Mouse (Mus musculus): Measurements from ENCODE around the gene Neu3.

DNA sequence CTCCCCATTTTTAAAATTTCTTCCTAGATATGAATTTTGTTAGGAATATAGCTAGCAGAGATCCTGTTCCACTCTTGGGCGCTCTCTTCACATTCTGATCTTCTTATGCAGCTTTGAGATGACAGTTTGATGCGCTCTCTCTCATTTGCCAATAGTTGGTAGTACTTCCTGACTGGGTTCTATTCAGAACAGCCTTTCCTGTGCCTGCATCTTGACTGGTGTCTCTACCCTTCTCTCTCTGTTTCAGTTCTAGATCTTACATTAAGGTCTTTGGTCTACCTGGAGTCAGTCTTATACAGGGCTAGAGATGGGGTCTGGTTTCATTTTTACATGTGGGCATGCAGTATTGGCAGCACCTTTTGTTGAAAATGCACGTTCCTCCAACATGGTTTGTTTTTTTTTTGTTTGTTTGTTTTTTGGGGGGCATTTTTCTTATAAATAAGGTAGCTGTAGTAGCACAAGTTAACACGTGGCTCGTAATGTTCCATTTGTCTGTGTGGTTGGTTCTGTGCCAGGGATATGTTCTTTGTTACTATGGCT lies 6.2 kb upstream of the Neu3 start:
- no peak for TF ChIP-seq CTCF (IDR thresholded peaks at IDR 0.05; ENCODE audit: low read depth, low read length)
- TF ChIP-seq POLR2A (IDR thresholded peaks at IDR 0.05; ENCODE audit: extremely low read depth, insufficient read depth, low read length), result no peak

Data from liver, adult 2 months (tissue).